Mouse (Mus musculus) cortical plate, adult 2 months (tissue): ENCODE data around the gene Cdc37l1. TPM values are rescaled to one million over a fixed set of nuclear protein-coding genes. Genes with fewer than 3 reads are reported as not detected.

Experiments
- H3K27ac ChIP-seq: fragments of 200-500 bp; 2 replicates; pipeline ENCODE4 v1.5.1; 2012; ENCODE audit warnings: low read length, control low read depth, inconsistent platforms; ENCODE audit not compliant: insufficient read depth
- H3K4me1 ChIP-seq: fragments of 200-500 bp; 2 replicates; pipeline ENCODE4 v1.6.1; 2011; ENCODE audit warnings: low read length; ENCODE audit not compliant: control insufficient read depth, insufficient read depth
- H3K4me3 ChIP-seq: fragments of 200-500 bp; 2 replicates; pipeline ENCODE4 v1.5.1; 2011; ENCODE audit warnings: mild to moderate bottlenecking, low read length, control low read depth; ENCODE audit not compliant: insufficient read depth
- CTCF ChIP-seq: fragments of 200-500 bp; IDR thresholded peaks from 2 replicates; pipeline ENCODE4 v1.5.1; 2011; ENCODE audit warnings: mild to moderate bottlenecking, control low read depth, low read length; ENCODE audit not compliant: insufficient read depth; ENCODE audit errors: extremely low read depth
- POLR2A ChIP-seq: fragments of 200-500 bp; IDR thresholded peaks from 2 replicates; pipeline ENCODE4 v1.6.1; 2011; ENCODE audit warnings: mild to moderate bottlenecking, low read length, control low read depth; ENCODE audit not compliant: insufficient read depth; ENCODE audit errors: extremely low read depth
- polyA plus RNA-seq: library from polyadenylated mRNA; depleted of rRNA; stranded (reverse); fragments of >200 nt; gene quantifications from 2 replicates; pipeline ENCODE4 v1.2.3, GENCODE M21; 2012; rRNA removed

The Cdc37l1 gene
- polyA plus RNA-seq, 1 experiment = 71.2 TPM

- no peak overlapping the region for H3K4me3 ChIP-seq
- TF ChIP-seq POLR2A = no peak
- no peak for TF ChIP-seq CTCF
- H3K4me1 ChIP-seq = peaks cover 4% of the 10 kb centered on the region
- no peak overlapping the region for H3K27ac ChIP-seq
These were observed 79.0 kb downstream of the Cdc37l1 start for GRCm38 (mm10) chr19:29069195-29069594.

DNA sequence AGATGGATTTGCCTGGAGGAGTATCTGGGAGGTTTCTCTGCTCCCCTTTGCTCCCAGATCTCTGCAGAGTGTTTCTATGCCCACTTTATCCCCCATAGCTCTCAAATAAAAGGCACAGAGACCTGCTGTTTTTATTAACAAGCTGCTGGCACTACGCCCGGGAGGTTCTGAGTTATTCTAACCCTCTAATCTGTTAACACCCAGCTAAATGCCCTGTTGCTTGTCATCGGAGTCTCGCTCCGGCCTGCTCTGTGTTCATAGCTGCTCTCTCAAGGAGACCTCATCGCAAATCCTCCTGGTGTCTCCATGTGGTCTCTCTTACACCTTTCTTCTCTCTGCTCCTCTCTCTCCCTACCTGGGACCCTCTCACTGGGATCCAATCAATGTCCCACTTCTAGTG, 84.7 kb downstream of the Cdc37l1 start:
- TF ChIP-seq CTCF = no peak
- no peak for TF ChIP-seq POLR2A
- no peak overlapping the region for H3K27ac ChIP-seq
- H3K4me1 ChIP-seq = no peaks in the 10 kb centered on the region
- no peak overlapping the region for H3K4me3 ChIP-seq

Other genes with a start within 250 kb of the Cdc37l1 start
- 60.4 and 66.7 TPM in 2 replicates for gene Slc1a1, start 155.3 kb upstream of the Cdc37l1 start, polyA plus RNA-seq
- 21.3 and 21.8 TPM in 2 replicates for gene Plpp6, start 26.4 kb upstream of the Cdc37l1 start, polyA plus RNA-seq
- gene 4430402I18Rik, start 22.6 kb upstream of the Cdc37l1 start, polyA plus RNA-seq = 6.2 and 7.6 TPM in 2 replicates
- 65.9 and 71.0 TPM in 2 replicates for gene Ak3, start 57.6 kb downstream of the Cdc37l1 start, polyA plus RNA-seq
- 16.5 and 16.7 TPM in 2 replicates for gene Rcl1, start 111.0 kb downstream of the Cdc37l1 start, polyA plus RNA-seq